In the genomic region with DNA sequence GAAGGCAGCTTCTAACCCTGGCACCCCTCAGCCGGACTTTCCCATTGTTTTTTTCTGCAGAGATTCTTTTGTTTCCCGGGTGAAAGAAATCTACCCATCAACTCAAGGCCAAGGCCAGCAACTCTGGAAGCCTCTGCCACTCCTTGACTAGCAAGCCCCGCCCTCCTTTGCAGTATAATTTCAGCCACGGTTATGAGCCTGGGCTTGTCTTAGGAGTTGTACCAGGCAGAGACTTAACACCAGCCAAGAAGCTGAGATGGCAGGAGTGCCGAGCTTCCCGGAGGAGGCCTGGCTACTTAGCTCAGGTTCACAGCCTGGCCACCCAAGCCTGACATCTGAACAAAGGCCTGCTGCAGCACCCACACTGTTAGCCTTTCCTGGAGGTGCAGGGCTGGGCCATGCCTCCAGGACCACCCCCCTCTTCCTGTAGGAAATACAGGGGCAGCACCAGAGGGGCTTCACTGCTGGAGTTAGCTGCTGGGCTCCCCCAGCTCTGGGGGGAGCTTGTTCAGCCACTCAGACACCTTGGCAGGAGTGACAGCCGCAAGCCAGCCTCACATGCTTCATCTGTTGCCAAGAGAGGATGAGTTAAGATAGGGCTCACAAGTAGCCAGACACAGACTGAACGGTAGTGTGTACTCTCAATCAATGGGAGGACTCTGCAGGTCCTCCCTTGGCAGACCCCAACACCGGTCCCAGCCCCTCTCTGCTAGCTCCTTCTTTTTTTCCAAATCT, we compare ENCODE assay signal across 13 mouse cellular contexts. TPM values are rescaled to one million over a fixed set of nuclear protein-coding genes. Genes with fewer than 3 reads are reported as not detected.
DNase-seq lines count a peak whose midpoint lies in the region; ATAC-seq lines count a peak whose summit lies in the region.
"Had no signal": no experiment of that assay in that cellular context is flagged by ENCODE, and none has a peak within 500 bp of the region (broad histone marks: within the 10 kb centered on the region; RNA-seq: fewer than 3 reads in every experiment).

No protein-coding gene starts in this region.

- peaks cover 5% of the 10 kb centered on the region for H3K27me3 ChIP-seq in kidney, embryonic 16.5 days (ENCODE audit: insufficient read depth, low read length)
- no peaks in the 10 kb centered on the region for H3K27me3 ChIP-seq in forebrain, embryonic 13.5 days
- no peaks in the 10 kb centered on the region for H3K27me3 ChIP-seq in hindbrain, embryonic 13.5 days
- H3K27me3 ChIP-seq in neural tube, embryonic 15.5 days (replicated peaks) = no peaks in the 10 kb centered on the region

- DNase-seq in kidney, adult 11 months = no peak
- no peak for DNase-seq in adrenal gland, postnatal 36 days
- no peak for DNase-seq in frontal cortex, adult 2 months (ENCODE audit: extremely low spot score in 1 of 2, low spot score in 1 of 2)
- DNase-seq: kidney, adult 8-10 months; right cerebral cortex, postnatal 14 days had no signal

- no peaks in the 10 kb centered on the region for H3K36me3 ChIP-seq in kidney, embryonic 16.5 days (ENCODE audit: insufficient read depth, low read length)
- peaks cover 11% of the 10 kb centered on the region; the same call in 1 of the 2 replicates for H3K36me3 ChIP-seq in forebrain, embryonic 13.5 days (ENCODE audit: poor library complexity, severe bottlenecking)
- H3K36me3 ChIP-seq in hindbrain, embryonic 13.5 days = no peaks in the 10 kb centered on the region
- H3K36me3 ChIP-seq in neural tube, embryonic 15.5 days = no peaks in the 10 kb centered on the region

- no peak overlapping the region for H3K4me2 ChIP-seq in kidney, embryonic 16.5 days (replicated peaks; ENCODE audit: low read depth, low read length)
- H3K4me2 ChIP-seq in forebrain, embryonic 13.5 days = no peak overlapping the region
- H3K4me2 ChIP-seq in hindbrain, embryonic 13.5 days = no peak overlapping the region
- H3K4me2 ChIP-seq in neural tube, embryonic 15.5 days = no peak overlapping the region

- H3K4me3 ChIP-seq in kidney, embryonic 16.5 days (ENCODE audit: low read length) = no peak overlapping the region
- no peak overlapping the region for H3K4me3 ChIP-seq in forebrain, embryonic 13.5 days
- H3K4me3 ChIP-seq in hindbrain, embryonic 13.5 days = no peak overlapping the region
- H3K4me3 ChIP-seq in neural tube, embryonic 15.5 days (replicated peaks) = no peak overlapping the region

- peaks cover 32% of the 10 kb centered on the region for H3K4me1 ChIP-seq in kidney, embryonic 16.5 days (ENCODE audit: insufficient read depth, low read length)
- H3K4me1 ChIP-seq in forebrain, embryonic 13.5 days = peaks cover 53% of the 10 kb centered on the region
- H3K4me1 ChIP-seq in hindbrain, embryonic 13.5 days (replicated peaks) = peaks cover 58% of the 10 kb centered on the region
- H3K4me1 ChIP-seq in neural tube, embryonic 15.5 days = peaks cover 51% of the 10 kb centered on the region

- 55% methylated on average over 9 of the region's 9 CpGs for WGBS in kidney, embryonic 16.5 days
- WGBS in forebrain, embryonic 13.5 days = 53% methylated on average over 9 of the region's 9 CpGs
- WGBS in hindbrain, embryonic 13.5 days = 56% methylated on average over 9 of the region's 9 CpGs
- WGBS in neural tube, embryonic 15.5 days = 57% methylated on average over 9 of the region's 9 CpGs

- no peak for ATAC-seq in kidney, embryonic 16.5 days (ENCODE audit: low FRiP score, low TSS enrichment)
- no peak for ATAC-seq in forebrain, embryonic 13.5 days
- no peak for ATAC-seq in hindbrain, embryonic 13.5 days (ENCODE audit: low FRiP score)
- ATAC-seq in neural tube, embryonic 15.5 days (ENCODE audit: low FRiP score) = no peak

- H3K27ac ChIP-seq in kidney, embryonic 16.5 days (ENCODE audit: low read length) = peak overlapping the region; percentile 69
- H3K27ac ChIP-seq in forebrain, embryonic 13.5 days = peak overlapping the region; percentile 100
- H3K27ac ChIP-seq in hindbrain, embryonic 13.5 days = peak overlapping the region; percentile 100
- peak overlapping the region; percentile 99 for H3K27ac ChIP-seq in neural tube, embryonic 15.5 days (replicated peaks)
- H3K27ac ChIP-seq: liver, embryonic 14.5 days had no signal

- 0 out of 2 replicates have a peak overlapping the region, but pooled peaks have one; percentile 22 for H3K9ac ChIP-seq in kidney, embryonic 16.5 days (replicated peaks; ENCODE audit: low read length)
- peak overlapping the region; percentile 37; the same call in 1 of the 2 replicates for H3K9ac ChIP-seq in forebrain, embryonic 13.5 days
- peak overlapping the region; percentile 30 for H3K9ac ChIP-seq in hindbrain, embryonic 13.5 days
- H3K9ac ChIP-seq in neural tube, embryonic 15.5 days (replicated peaks) = no peak overlapping the region
- H3K9ac ChIP-seq: liver, embryonic 14.5 days had no signal

- no peaks in the 10 kb centered on the region for H3K9me3 ChIP-seq in kidney, embryonic 16.5 days (ENCODE audit: low read length)
- H3K9me3 ChIP-seq in forebrain, embryonic 13.5 days (replicated peaks) = no peaks in the 10 kb centered on the region
- no peaks in the 10 kb centered on the region for H3K9me3 ChIP-seq in hindbrain, embryonic 13.5 days
- H3K9me3 ChIP-seq in neural tube, embryonic 15.5 days (replicated peaks) = no peaks in the 10 kb centered on the region

RNA-seq across cellular contexts. Expression of a gene that starts 41.6 kb away (rescaled TPM):
- polyA plus RNA-seq in kidney, embryonic 16.5 days (2015; fragmentation: Nextera tagmentation; extraction: Ambion mirVana) = not detected in 2 replicates
- polyA plus RNA-seq in forebrain, embryonic 13.5 days (2015; fragmentation: Nextera tagmentation; extraction: Ambion mirVana) = 0.33 TPM in 1 of 2 replicates, not detected in the other
- polyA plus RNA-seq in hindbrain, embryonic 13.5 days (2015; fragmentation: Nextera tagmentation; extraction: Ambion mirVana) = not detected in 2 replicates
- 0.34 TPM in 1 of 2 replicates, not detected in the other for polyA plus RNA-seq in neural tube, embryonic 15.5 days (2015; fragmentation: Nextera tagmentation; extraction: Ambion mirVana)
- total RNA-seq in adrenal gland, postnatal 36 days (2021) = not detected
- not detected in 2 replicates for polyA plus RNA-seq in frontal cortex, adult 2 months (2012; rRNA removed)
- total RNA-seq: ES-E14; heart, adult 18-20 months; megakaryocyte-erythroid progenitor cell, adult 5-6 weeks had no signal
- polyA plus RNA-seq: liver, embryonic 14.5 days had no signal
